Mouse (Mus musculus) stomach, embryonic 16.5 days (tissue): Measurements from ENCODE around the gene Spty2d1. TPM values are rescaled to one million over a fixed set of nuclear protein-coding genes. Genes with fewer than 3 reads are reported as not detected.
"Not testable (repeated sequence)": the region's sequence is repeated elsewhere in the genome, so short reads cannot be mapped to it uniquely, and the experiment has no call there.

ENCODE experiments used
- ATAC-seq: fragments of 200-750 bp; cut with Nextera tagmentation; 2 replicates; pipeline ENCODE4 v1.8.0; 2017; ENCODE audit warnings: moderate number of reproducible peaks, moderate TSS enrichment; ENCODE audit not compliant: insufficient read depth, low FRiP score
- H3K27ac ChIP-seq: fragments of 300-500 bp; sonication (generic); 2 replicates; pipeline ENCODE4 v1.5.1; 2014; ENCODE audit warnings: low read length
- H3K27me3 ChIP-seq: fragments of 300-500 bp; sonication (generic); 2 replicates; pipeline ENCODE4 v1.6.1; 2014; ENCODE audit warnings: low read length, control low read depth, mixed read lengths; ENCODE audit not compliant: control insufficient read depth, insufficient read depth
- H3K36me3 ChIP-seq: fragments of 300-500 bp; sonication (generic); 2 replicates; pipeline ENCODE4 v1.6.1; 2014; ENCODE audit warnings: low read length; ENCODE audit not compliant: control insufficient read depth, insufficient read depth
- H3K4me1 ChIP-seq: fragments of 300-500 bp; sonication (generic); 2 replicates; pipeline ENCODE4 v1.6.1; 2014; ENCODE audit warnings: low read length, control low read depth, mixed read lengths; ENCODE audit not compliant: control insufficient read depth, insufficient read depth
- H3K4me2 ChIP-seq: fragments of 300-500 bp; sonication (generic); 2 replicates; pipeline ENCODE4 v1.6.1; 2014; ENCODE audit warnings: low read depth, low read length, mixed read lengths
- H3K4me3 ChIP-seq: fragments of 300-500 bp; sonication (generic); replicated peaks from 2 replicates; pipeline ENCODE4 v1.5.1; 2014; ENCODE audit warnings: mild to moderate bottlenecking, low read length
- H3K9ac ChIP-seq: fragments of 300-500 bp; sonication (generic); 2 replicates; pipeline ENCODE4 v1.6.1; 2014; ENCODE audit warnings: low read length
- H3K9me3 ChIP-seq: fragments of 300-500 bp; sonication (generic); replicated peaks from 2 replicates; pipeline ENCODE4 v1.6.1; 2016; ENCODE audit warnings: low read length, control low read depth; ENCODE audit not compliant: control insufficient read depth
- WGBS: fragments of 180-500 bp; shearing (Covaris S2); extraction: QIAGEN DNeasy Blood & Tissue Kit; methylation state at CpG from one replicate; pipeline ENCODE4 v1.1.7; 2014; 5-methylcytosine and 5-hydroxymethylcytosine counted together
- polyA plus RNA-seq: library from polyadenylated mRNA; unstranded; fragments of >200 nt; fragmentation: Nextera tagmentation; extraction: Ambion mirVana; gene quantifications from 2 replicates; pipeline ENCODE4 v1.2.1, GENCODE M21; 2015

The Spty2d1 gene
- polyA plus RNA-seq, 1 experiment from 2014 or later = 25.1 TPM

- Histone ChIP-seq H3K4me1 (peaks cover 9% of the 10 kb centered on the region; the same call in 1 of the 2 replicates), H3K4me3 (no peak overlapping the region), H3K36me3 (no peaks in the 10 kb centered on the region), H3K9ac (peak overlapping the region; percentile 51; the same call in 1 of the 2 replicates), H3K4me2 (no peak overlapping the region), H3K27me3 (no peaks in the 10 kb centered on the region), H3K27ac (peak overlapping the region; percentile 80), H3K9me3 (no peaks in the 10 kb centered on the region)
- peak; percentile 76; the same call in 1 of the 2 replicates for ATAC-seq
- WGBS = 32% methylated on average over 6 of the region's 6 CpGs
Measured at GRCm38 (mm10) chr7:47042823-47043490, 34.7 kb upstream of the Spty2d1 start.

- peak overlapping the region; percentile 80 for H3K27ac ChIP-seq
- ATAC-seq = no peak
Measured at GRCm38 (mm10) chr7:47042121-47042520, 33.9 kb upstream of the Spty2d1 start.

GRCm38 (mm10) chr7:47041706-47042105 lies 33.5 kb upstream of the Spty2d1 start:
- 87% methylated on average over 3 of the region's 3 CpGs for WGBS
- Histone ChIP-seq H3K9ac (no peak overlapping the region), H3K4me2 (no peak overlapping the region), H3K4me3 (no peak overlapping the region), H3K4me1 (peaks cover 9% of the 10 kb centered on the region; the same call in 1 of the 2 replicates), H3K27ac (no peak overlapping the region), H3K27me3 (no peaks in the 10 kb centered on the region), H3K9me3 (no peaks in the 10 kb centered on the region), H3K36me3 (no peaks in the 10 kb centered on the region)
- no peak for ATAC-seq

More at GRCm38 (mm10) chr7:47042121-47042520, 33.9 kb upstream of the Spty2d1 start:
- 78% methylated on average over 4 of the region's 4 CpGs for WGBS
- no peak overlapping the region for H3K4me2 ChIP-seq
- no peaks in the 10 kb centered on the region for H3K9me3 ChIP-seq
- no peak overlapping the region for H3K9ac ChIP-seq
- no peaks in the 10 kb centered on the region for H3K36me3 ChIP-seq
- no peak overlapping the region for H3K4me3 ChIP-seq
- no peaks in the 10 kb centered on the region for H3K27me3 ChIP-seq
- H3K4me1 ChIP-seq = peaks cover 9% of the 10 kb centered on the region; the same call in 1 of the 2 replicates

GRCm38 (mm10) chr7:47035426-47035825 lies 27.2 kb upstream of the Spty2d1 start:
- no peak overlapping the region for H3K4me2 ChIP-seq
- no peak overlapping the region for H3K4me3 ChIP-seq
- no peak overlapping the region for H3K9ac ChIP-seq
- no peaks in the 10 kb centered on the region for H3K27me3 ChIP-seq
- no peak for ATAC-seq
- 67% methylated on average over 8 of the region's 8 CpGs for WGBS
- no peaks in the 10 kb centered on the region for H3K36me3 ChIP-seq
- H3K27ac ChIP-seq = no peak overlapping the region
- H3K9me3 ChIP-seq = no peaks in the 10 kb centered on the region
- no peaks in the 10 kb centered on the region for H3K4me1 ChIP-seq

- ATAC-seq = no peak
- Histone ChIP-seq H3K4me3 (no peak overlapping the region), H3K27ac (no peak overlapping the region), H3K9me3 (no peaks in the 10 kb centered on the region), H3K4me1 (no peaks in the 10 kb centered on the region), H3K36me3 (no peaks in the 10 kb centered on the region), H3K27me3 (no peaks in the 10 kb centered on the region), H3K4me2 (no peak overlapping the region), H3K9ac (no peak overlapping the region)
- 85% methylated on average over 4 of the region's 4 CpGs for WGBS
Measured at GRCm38 (mm10) chr7:47034785-47035384, 26.7 kb upstream of the Spty2d1 start.

GRCm38 (mm10) chr7:47031371-47031770 lies 23.2 kb upstream of the Spty2d1 start:
- H3K9me3 ChIP-seq = no peaks in the 10 kb centered on the region
- H3K9ac ChIP-seq = no peak overlapping the region
- H3K4me1 ChIP-seq = no peaks in the 10 kb centered on the region
- no peaks in the 10 kb centered on the region for H3K27me3 ChIP-seq
- whole genome bisulfite sequencing = 61% methylated on average over 4 of the region's 4 CpGs
- no peaks in the 10 kb centered on the region for H3K36me3 ChIP-seq
- H3K27ac ChIP-seq = no peak overlapping the region
- no peak overlapping the region for H3K4me3 ChIP-seq
- ATAC-seq = no peak
- H3K4me2 ChIP-seq = no peak overlapping the region

- WGBS = 74% methylated on average over 9 of the region's 9 CpGs
- no peak overlapping the region for H3K27ac ChIP-seq
- H3K4me1 ChIP-seq = no peaks in the 10 kb centered on the region
- no peaks in the 10 kb centered on the region for H3K9me3 ChIP-seq
- no peak for ATAC-seq
- H3K27me3 ChIP-seq = no peaks in the 10 kb centered on the region
- no peak overlapping the region for H3K9ac ChIP-seq
- H3K4me2 ChIP-seq = no peak overlapping the region
- no peak overlapping the region for H3K4me3 ChIP-seq
- no peaks in the 10 kb centered on the region for H3K36me3 ChIP-seq
Measured at GRCm38 (mm10) chr7:47030517-47031193, 22.4 kb upstream of the Spty2d1 start.

- H3K4me1 ChIP-seq = no peaks in the 10 kb centered on the region
Measured at GRCm38 (mm10) chr7:47027520-47027919, 19.3 kb upstream of the Spty2d1 start.

GRCm38 (mm10) chr7:47026899-47027298 lies 18.7 kb upstream of the Spty2d1 start:
- H3K27ac ChIP-seq, ATAC-seq: not testable (repeated sequence)
- 83% methylated on average over 3 of the region's 3 CpGs for WGBS

More at GRCm38 (mm10) chr7:47027520-47027919, 19.3 kb upstream of the Spty2d1 start:
- Histone ChIP-seq H3K27ac (no peak overlapping the region), H3K4me3 (no peak overlapping the region), H3K27me3 (no peaks in the 10 kb centered on the region), H3K36me3 (no peaks in the 10 kb centered on the region), H3K4me2 (no peak overlapping the region), H3K9ac (no peak overlapping the region), H3K9me3 (no peaks in the 10 kb centered on the region)
- 73% methylated on average over 1 of the region's 1 CpGs for WGBS
- ATAC-seq = no peak

More at GRCm38 (mm10) chr7:47026899-47027298, 18.7 kb upstream of the Spty2d1 start:
- H3K4me1 ChIP-seq, H3K27me3 ChIP-seq, H3K36me3 ChIP-seq, H3K4me3 ChIP-seq, H3K9me3 ChIP-seq, H3K4me2 ChIP-seq, H3K9ac ChIP-seq: not testable (repeated sequence)
